Mouse (Mus musculus): ENCODE measurements around the gene Rad54l. TPM values are rescaled to one million over a fixed set of nuclear protein-coding genes. Genes with fewer than 3 reads are reported as not detected.

Rad54l gene
- polyA plus RNA-seq (2015; fragmentation: Nextera tagmentation; extraction: Ambion mirVana): 26.0 and 26.4 TPM in 2 replicates

- peak; percentile 78 for DNase-seq (ENCODE audit: low spot score)
Measured at GRCm38 (mm10) chr4:116123602-116124519, at the start of gene Rad54l, which contains the start of gene Pomgnt1. Gene Rad54l (minus strand): TSS chr4:116123690. Gene Pomgnt1 (plus strand): TSS chr4:116123840.

GRCm38 (mm10) chr4:116173072-116173471 is 49.6 kb upstream of the Rad54l start, which contains the start of the genes 1700042G07Rik and Gm49337:
Gene 1700042G07Rik (plus strand): TSS chr4:116173372.
Gene Gm49337 (plus strand): TSS chr4:116173384.
- DNase-seq (ENCODE audit: low spot score): no peak

GRCm38 (mm10) chr4:116169353-116169672 is 45.8 kb upstream of the Rad54l start:
- no peak for DNase-seq (ENCODE audit: low spot score)

- DNase-seq (ENCODE audit: low spot score): peak; percentile 62
Measured at GRCm38 (mm10) chr4:116168617-116169352, 45.3 kb upstream of the Rad54l start.

GRCm38 (mm10) chr4:116167404-116167803 is 43.9 kb upstream of the Rad54l start, which contains the start of gene Tspan1:
Gene Tspan1 (minus strand): TSS chr4:116167601.
- no peak for DNase-seq (ENCODE audit: low spot score)

- no peak for DNase-seq (ENCODE audit: low spot score)
Measured at GRCm38 (mm10) chr4:116165708-116166407, 42.4 kb upstream of the Rad54l start.

GRCm38 (mm10) chr4:116164759-116165554 is 41.5 kb upstream of the Rad54l start:
- peak; percentile 55 for DNase-seq (ENCODE audit: low spot score)

GRCm38 (mm10) chr4:116162142-116162541 is 38.7 kb upstream of the Rad54l start:
- no peak for DNase-seq (ENCODE audit: low spot score)

GRCm38 (mm10) chr4:116160769-116161168 is 37.3 kb upstream of the Rad54l start:
- DNase-seq (ENCODE audit: low spot score): no peak

GRCm38 (mm10) chr4:116159912-116160311 is 36.4 kb upstream of the Rad54l start:
- peak; percentile 77 for DNase-seq (ENCODE audit: low spot score)

- DNase-seq (ENCODE audit: low spot score): no peak
Measured at GRCm38 (mm10) chr4:116157882-116158281, 34.4 kb upstream of the Rad54l start.

GRCm38 (mm10) chr4:116152702-116153101 is 29.2 kb upstream of the Rad54l start:
- DNase-seq (ENCODE audit: low spot score): no peak

- no peak for DNase-seq (ENCODE audit: low spot score)
Measured at GRCm38 (mm10) chr4:116151238-116151637, 27.7 kb upstream of the Rad54l start, which contains the start of gene Lurap1. Gene Lurap1 (minus strand): TSS chr4:116151338.

GRCm38 (mm10) chr4:116150862-116151221 is 27.4 kb upstream of the Rad54l start:
- DNase-seq (ENCODE audit: low spot score): no peak

GRCm38 (mm10) chr4:116150156-116150861 is 26.8 kb upstream of the Rad54l start:
- peak; percentile 61 for DNase-seq (ENCODE audit: low spot score)

- no peak for DNase-seq (ENCODE audit: low spot score)
Measured at GRCm38 (mm10) chr4:116149812-116150155, 26.3 kb upstream of the Rad54l start.

- DNase-seq (ENCODE audit: low spot score): peak; percentile 54
Measured at GRCm38 (mm10) chr4:116143891-116144717, 20.6 kb upstream of the Rad54l start.

GRCm38 (mm10) chr4:116143317-116143811 is 19.9 kb upstream of the Rad54l start:
- no peak for DNase-seq (ENCODE audit: low spot score)

- no peak for DNase-seq (ENCODE audit: low spot score)
Measured at GRCm38 (mm10) chr4:116142269-116142668, 18.8 kb upstream of the Rad54l start.

Measured in thymus, postnatal 0 days (tissue).